8 mouse cellular contexts compared by ENCODE assay signal in the genomic region with DNA sequence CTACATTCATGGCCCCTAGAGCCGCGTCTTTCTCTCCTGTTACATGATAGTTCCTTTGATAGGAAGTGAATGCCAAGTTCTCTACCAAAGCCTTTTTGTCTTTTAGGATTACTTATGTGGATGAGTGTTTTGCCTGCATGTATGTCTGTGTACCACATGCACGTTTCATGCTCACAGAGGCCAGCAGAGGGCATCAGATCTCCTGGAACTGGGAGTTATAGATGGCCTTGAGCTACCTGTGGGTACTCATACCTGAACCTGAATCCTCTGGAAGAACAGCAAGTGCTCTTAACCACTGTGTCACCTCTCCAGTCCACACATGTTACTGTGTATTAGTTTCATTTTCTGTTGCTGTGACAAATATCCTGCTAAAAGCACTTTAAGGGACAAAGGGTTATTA. TPM values are rescaled to one million over a fixed set of nuclear protein-coding genes. Genes with fewer than 3 reads are reported as not detected.
DNase-seq lines count a peak whose midpoint lies in the region.

No protein-coding gene starts in this region.

- DNase-seq in gastrocnemius, adult 18-20 months (ENCODE audit: low spot score), result peak; percentile 17
- DNase-seq in gastrocnemius, postnatal 25 days, result no peak
- peak; percentile 30 for DNase-seq in urinary bladder, postnatal 25 days (ENCODE audit: low spot score)
- DNase-seq in urinary bladder, postnatal 10 days (ENCODE audit: low spot score), result no peak
- peak; percentile 41 to 42 for DNase-seq in heart, postnatal 14 days
- DNase-seq in natural killer cell, adult 2 months (ENCODE audit: low spot score in 2 of 2), result peak; percentile 20 to 52
- DNase-seq in left cerebral cortex, postnatal 25 days (ENCODE audit: low spot score in 2 of 2), result no peak
- DNase-seq in left cerebral cortex, adult 11 months (ENCODE audit: low spot score), result no peak

- intact Hi-C loops in heart, postnatal 14 days (cut with DNase I), result no loop called here
- intact Hi-C loops in left cerebral cortex, postnatal 25 days (cut with DNase I), result loop anchor here (5.0 kb wide), 1 partner anchor 40 kb away; a partner anchor contains a TSS

RNA-seq across cellular contexts. Expression of a gene that starts 4.1 kb away (rescaled TPM):
- under 1 TPM; 0.32 to 0.59 TPM for total RNA-seq in gastrocnemius, adult 18-20 months (2021)
- total RNA-seq in gastrocnemius, postnatal 25 days (2021), result under 1 TPM; 0.15 to 0.62 TPM
- total RNA-seq in heart, postnatal 14 days (2021), result under 1 TPM; 0.72 to 0.73 TPM
- total RNA-seq in left cerebral cortex, postnatal 25 days (2021), result 10 to 100 TPM; 60.5 to 61.6 TPM

RNA-seq across cellular contexts. Expression of a gene that starts 13.0 kb away (rescaled TPM):
- 1 to 10 TPM; 5.2 TPM for total RNA-seq in gastrocnemius, adult 18-20 months (2021)
- total RNA-seq in gastrocnemius, postnatal 25 days (2021), result 1 to 10 TPM; 5.6 to 6.0 TPM
- 10 to 100 TPM; 11.0 to 11.4 TPM for total RNA-seq in heart, postnatal 14 days (2021)
- total RNA-seq in left cerebral cortex, postnatal 25 days (2021), result 10 to 100 TPM; 28.4 to 28.6 TPM

RNA-seq across cellular contexts. Expression of a gene that starts 24.1 kb away (rescaled TPM):
- 10 to 100 TPM; 21.7 to 21.8 TPM for total RNA-seq in gastrocnemius, adult 18-20 months (2021)
- 10 to 100 TPM; 18.6 to 21.1 TPM for total RNA-seq in gastrocnemius, postnatal 25 days (2021)
- 10 to 100 TPM; 17.3 TPM for total RNA-seq in heart, postnatal 14 days (2021)
- 10 to 100 TPM; 11.6 to 14.0 TPM for total RNA-seq in left cerebral cortex, postnatal 25 days (2021)

RNA-seq across cellular contexts. Expression of a gene that starts 27.6 kb away (rescaled TPM):
- total RNA-seq in gastrocnemius, adult 18-20 months (2021), result 10 to 100 TPM; 14.1 to 14.8 TPM
- total RNA-seq in gastrocnemius, postnatal 25 days (2021), result 10 to 100 TPM; 12.0 to 12.2 TPM
- total RNA-seq in heart, postnatal 14 days (2021), result 10 to 100 TPM; 15.8 to 16.6 TPM
- total RNA-seq in left cerebral cortex, postnatal 25 days (2021), result 100 to 1,000 TPM; 207 to 225 TPM

RNA-seq across cellular contexts. Expression of a gene that starts 33.3 kb away (rescaled TPM):
- 10 to 100 TPM; 13.2 to 13.4 TPM for total RNA-seq in gastrocnemius, adult 18-20 months (2021)
- total RNA-seq in gastrocnemius, postnatal 25 days (2021), result 10 to 100 TPM; 11.0 to 11.2 TPM
- total RNA-seq in heart, postnatal 14 days (2021), result 10 to 100 TPM; 18.8 to 21.0 TPM
- 10 to 100 TPM; 12.5 to 13.8 TPM for total RNA-seq in left cerebral cortex, postnatal 25 days (2021)

Comparison
In these comparisons a context has a peak if more than half of its experiments do, and no peak if none do; other contexts are left out.
1. DNase-seq: peak in gastrocnemius, adult 18-20 months (single experiment), urinary bladder, postnatal 25 days (single experiment), heart, postnatal 14 days (2 of 2) and natural killer cell, adult 2 months (2 of 2); none in gastrocnemius, postnatal 25 days (single experiment), urinary bladder, postnatal 10 days (single experiment), left cerebral cortex, postnatal 25 days (0 of 2) and left cerebral cortex, adult 11 months (single experiment).
2. RNA of a gene that starts 4.1 kb away (total RNA-seq): 60.5 to 61.6 TPM in left cerebral cortex, postnatal 25 days; 0.72 to 0.73 TPM in heart, postnatal 14 days, 0.15 to 0.62 TPM in gastrocnemius, postnatal 25 days and 0.32 to 0.59 TPM in gastrocnemius, adult 18-20 months; every median in the first group is over 10 times any median in the second.